Mouse (Mus musculus): Measurements from ENCODE around the gene Irs2. TPM values are rescaled to one million over a fixed set of nuclear protein-coding genes. Genes with fewer than 3 reads are reported as not detected.
A peak's percentile ranks its signal among the peaks of the same experiment; 100 is the strongest.

Irs2 gene
- polyA plus RNA-seq, 1 experiment from 2014 or later: 5.0 TPM

DNA sequence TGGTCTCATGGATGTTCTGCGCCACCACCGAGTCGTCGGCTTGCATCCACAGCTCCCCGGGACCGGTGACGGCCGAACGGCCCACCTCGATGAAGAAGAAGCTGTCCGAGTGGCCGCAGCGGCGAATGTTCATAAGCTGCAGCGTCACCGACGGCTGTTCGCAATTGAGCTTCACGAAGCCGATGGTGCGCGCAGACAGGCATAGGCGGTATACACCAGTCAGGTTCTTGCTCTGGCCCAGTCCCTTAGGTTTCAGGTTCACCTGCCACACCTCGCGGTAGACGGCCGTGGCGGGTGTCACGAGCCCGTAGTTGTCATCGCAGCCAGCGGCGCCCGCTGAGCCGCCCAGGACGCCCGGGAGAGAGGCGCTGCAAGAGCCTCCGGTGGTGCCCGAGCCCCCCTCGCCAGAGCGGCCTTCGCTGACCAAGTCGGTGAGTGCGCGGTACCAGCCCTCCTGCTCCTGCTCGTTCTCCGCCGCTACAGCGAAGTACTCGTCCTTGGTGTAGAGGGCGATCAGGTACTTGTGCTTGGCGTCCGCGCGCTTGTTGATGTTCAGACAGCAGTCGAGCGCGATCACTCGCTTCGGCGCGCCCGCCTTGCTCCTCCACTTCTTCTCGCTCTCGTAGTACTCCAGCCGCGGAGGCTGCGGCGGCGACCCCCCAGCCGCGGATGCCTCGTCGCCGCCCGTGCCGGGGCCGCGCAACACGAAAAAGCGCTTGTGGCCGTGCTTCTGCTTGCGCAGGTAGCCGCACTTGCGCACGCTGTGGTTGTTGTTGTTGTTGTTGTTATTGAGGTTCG is 478 bp downstream of the Irs2 start:
- Histone ChIP-seq H3K9me3 (ENCODE audit: control insufficient read depth, low read depth, low read length) (no peaks in the 10 kb centered on the region), H3K27ac (ENCODE audit: low read length) (peak overlapping the region; percentile 39), H3K27me3 (ENCODE audit: control insufficient read depth, insufficient read depth, low read length) (no peaks in the 10 kb centered on the region), H3K4me3 (ENCODE audit: low read depth, low read length) (peak overlapping the region; percentile 71), H3K4me1 (ENCODE audit: control insufficient read depth, insufficient read depth, low read length) (peaks cover 42% of the 10 kb centered on the region), H3K4me2 (replicated peaks; ENCODE audit: low read depth, low read length) (peak overlapping the region; percentile 92), H3K36me3 (ENCODE audit: control insufficient read depth, insufficient read depth, low read length) (peaks cover 9% of the 10 kb centered on the region), H3K9ac (replicated peaks; ENCODE audit: low read depth, low read length) (peak overlapping the region; percentile 78)
- ATAC-seq (ENCODE audit: insufficient number of reproducible peaks, insufficient read depth, low FRiP score, low read depth): no peak
- under 1% methylated on average over 88 of the region's 88 CpGs for WGBS

DNA sequence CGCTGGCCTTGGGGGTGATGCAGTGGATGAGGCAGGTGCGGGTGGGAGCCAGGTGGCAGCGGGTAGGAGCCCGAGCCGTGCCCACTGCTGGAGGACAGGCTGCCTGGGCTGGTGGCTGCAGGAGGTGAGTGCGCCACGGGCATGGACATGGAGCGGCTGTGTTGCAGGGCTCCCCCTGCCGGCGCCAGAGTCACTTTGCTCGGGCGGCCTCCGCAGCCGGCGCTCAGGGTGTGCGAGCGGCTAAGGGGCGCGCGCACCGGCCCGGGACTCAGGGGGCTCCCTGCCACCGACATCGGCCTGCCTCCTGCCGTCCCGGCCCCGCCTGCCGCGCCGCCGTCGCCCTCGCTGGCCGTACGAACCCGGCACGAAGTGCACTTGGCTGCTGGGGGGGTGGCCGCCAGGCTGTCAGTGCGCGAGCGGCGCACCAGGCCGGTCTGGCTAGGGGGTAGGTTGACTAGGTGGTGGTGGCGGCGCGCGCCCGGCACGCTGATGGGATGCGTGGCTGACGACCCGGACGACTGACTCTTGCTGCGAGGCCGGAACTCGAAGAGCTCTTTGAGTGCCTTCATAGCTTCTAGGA is 1.2 kb downstream of the Irs2 start:
- Histone ChIP-seq H3K4me2 (replicated peaks; ENCODE audit: low read depth, low read length) (peak overlapping the region; percentile 92), H3K27ac (ENCODE audit: low read length) (peak overlapping the region; percentile 39), H3K4me1 (ENCODE audit: control insufficient read depth, insufficient read depth, low read length) (peaks cover 49% of the 10 kb centered on the region), H3K9me3 (ENCODE audit: control insufficient read depth, low read depth, low read length) (no peaks in the 10 kb centered on the region), H3K36me3 (ENCODE audit: control insufficient read depth, insufficient read depth, low read length) (peaks cover 9% of the 10 kb centered on the region), H3K27me3 (ENCODE audit: control insufficient read depth, insufficient read depth, low read length) (no peaks in the 10 kb centered on the region), H3K9ac (replicated peaks; ENCODE audit: low read depth, low read length) (peak overlapping the region; percentile 78), H3K4me3 (ENCODE audit: low read depth, low read length) (peak overlapping the region; percentile 71)
- WGBS: 2% methylated on average over 43 of the region's 56 CpGs
- peak; percentile 56 for ATAC-seq (ENCODE audit: insufficient number of reproducible peaks, insufficient read depth, low FRiP score, low read depth)

- peaks cover 54% of the 10 kb centered on the region for H3K4me1 ChIP-seq (ENCODE audit: control insufficient read depth, insufficient read depth, low read length)
- H3K9ac ChIP-seq (replicated peaks; ENCODE audit: low read depth, low read length): peak overlapping the region; percentile 78
- no peak for ATAC-seq (ENCODE audit: insufficient number of reproducible peaks, insufficient read depth, low FRiP score, low read depth)
- H3K4me2 ChIP-seq (replicated peaks; ENCODE audit: low read depth, low read length): peak overlapping the region; percentile 92
- no peaks in the 10 kb centered on the region for H3K9me3 ChIP-seq (ENCODE audit: control insufficient read depth, low read depth, low read length)
- WGBS: 94% methylated on average over 9 of the region's 9 CpGs
- peak overlapping the region; percentile 71; the same call in 1 of the 2 replicates for H3K4me3 ChIP-seq (ENCODE audit: low read depth, low read length)
- H3K27me3 ChIP-seq (ENCODE audit: control insufficient read depth, insufficient read depth, low read length): no peaks in the 10 kb centered on the region
- H3K27ac ChIP-seq (ENCODE audit: low read length): no peak overlapping the region
- peaks cover 9% of the 10 kb centered on the region for H3K36me3 ChIP-seq (ENCODE audit: control insufficient read depth, insufficient read depth, low read length)
These were observed 2.0 kb downstream of the Irs2 start for GRCm38 (mm10) chr8:11006276-11006630.

DNA sequence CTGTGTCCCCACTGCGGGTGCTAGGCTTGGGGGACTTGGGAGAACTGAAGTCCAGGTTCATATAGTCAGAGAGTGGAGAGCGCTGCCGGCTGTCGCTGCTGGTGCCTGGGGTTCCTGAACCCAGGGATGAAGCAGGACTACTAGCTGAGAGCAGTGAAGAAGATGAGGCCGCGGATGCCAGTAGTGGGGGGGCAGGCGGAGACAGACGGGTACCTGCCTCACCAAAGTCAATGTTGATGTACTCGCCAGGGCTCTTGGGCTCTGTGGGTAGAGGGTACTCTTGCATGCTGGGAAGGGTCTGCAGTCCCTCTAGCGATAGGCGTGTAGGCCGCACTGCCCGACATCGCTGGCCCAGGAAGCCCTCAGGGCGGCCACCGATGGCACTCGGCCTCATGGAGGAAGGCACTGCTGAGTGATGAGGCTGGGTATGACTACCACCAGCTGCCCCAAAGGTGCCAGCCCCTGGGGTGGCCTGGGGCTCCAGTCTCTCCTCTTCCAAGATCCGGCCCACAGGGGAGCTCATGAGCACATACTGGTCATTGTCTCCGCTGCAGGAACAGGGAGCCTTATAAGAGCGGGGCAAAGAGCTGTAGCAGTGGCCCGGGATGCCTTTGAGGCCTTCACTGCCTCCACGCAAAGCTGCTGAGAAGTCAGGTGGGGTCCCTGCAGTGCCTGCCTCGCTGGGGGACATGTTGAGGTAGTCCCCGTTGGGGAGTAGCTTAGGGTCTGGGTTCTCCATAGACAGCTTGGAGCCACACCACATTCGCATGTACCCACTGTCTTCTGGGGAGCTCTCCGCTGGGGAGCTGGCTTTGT is 2.6 kb downstream of the Irs2 start:
- no peaks in the 10 kb centered on the region for H3K27me3 ChIP-seq (ENCODE audit: control insufficient read depth, insufficient read depth, low read length)
- ATAC-seq (ENCODE audit: insufficient number of reproducible peaks, insufficient read depth, low FRiP score, low read depth): no peak
- H3K4me1 ChIP-seq (ENCODE audit: control insufficient read depth, insufficient read depth, low read length): peaks cover 56% of the 10 kb centered on the region
- peaks cover 9% of the 10 kb centered on the region for H3K36me3 ChIP-seq (ENCODE audit: control insufficient read depth, insufficient read depth, low read length)
- H3K9me3 ChIP-seq (ENCODE audit: control insufficient read depth, low read depth, low read length): no peaks in the 10 kb centered on the region
- H3K4me3 ChIP-seq (ENCODE audit: low read depth, low read length): peak overlapping the region; percentile 71; the same call in 1 of the 2 replicates
- no peak overlapping the region for H3K9ac ChIP-seq (replicated peaks; ENCODE audit: low read depth, low read length)
- WGBS: 87% methylated on average over 26 of the region's 26 CpGs
- no peak overlapping the region for H3K27ac ChIP-seq (ENCODE audit: low read length)
- peak overlapping the region; percentile 92 for H3K4me2 ChIP-seq (replicated peaks; ENCODE audit: low read depth, low read length)

- 83% methylated on average over 22 of the region's 22 CpGs for WGBS
- H3K4me1 ChIP-seq (ENCODE audit: control insufficient read depth, insufficient read depth, low read length): peaks cover 61% of the 10 kb centered on the region
- no peak overlapping the region for H3K9ac ChIP-seq (replicated peaks; ENCODE audit: low read depth, low read length)
- no peak for ATAC-seq (ENCODE audit: insufficient number of reproducible peaks, insufficient read depth, low FRiP score, low read depth)
- no peaks in the 10 kb centered on the region for H3K27me3 ChIP-seq (ENCODE audit: control insufficient read depth, insufficient read depth, low read length)
- peak overlapping the region; percentile 42 for H3K4me3 ChIP-seq (ENCODE audit: low read depth, low read length)
- H3K36me3 ChIP-seq (ENCODE audit: control insufficient read depth, insufficient read depth, low read length): peaks cover 9% of the 10 kb centered on the region
- H3K9me3 ChIP-seq (ENCODE audit: control insufficient read depth, low read depth, low read length): no peaks in the 10 kb centered on the region
- peak overlapping the region; percentile 92 for H3K4me2 ChIP-seq (replicated peaks; ENCODE audit: low read depth, low read length)
- H3K27ac ChIP-seq (ENCODE audit: low read length): no peak overlapping the region
These were observed 3.3 kb downstream of the Irs2 start for GRCm38 (mm10) chr8:11004781-11005459.

GRCm38 (mm10) chr8:11003917-11004470 is 4.3 kb downstream of the Irs2 start:
- Histone ChIP-seq H3K36me3 (ENCODE audit: control insufficient read depth, insufficient read depth, low read length) (peaks cover 9% of the 10 kb centered on the region), H3K4me2 (replicated peaks; ENCODE audit: low read depth, low read length) (peak overlapping the region; percentile 92)

DNA sequence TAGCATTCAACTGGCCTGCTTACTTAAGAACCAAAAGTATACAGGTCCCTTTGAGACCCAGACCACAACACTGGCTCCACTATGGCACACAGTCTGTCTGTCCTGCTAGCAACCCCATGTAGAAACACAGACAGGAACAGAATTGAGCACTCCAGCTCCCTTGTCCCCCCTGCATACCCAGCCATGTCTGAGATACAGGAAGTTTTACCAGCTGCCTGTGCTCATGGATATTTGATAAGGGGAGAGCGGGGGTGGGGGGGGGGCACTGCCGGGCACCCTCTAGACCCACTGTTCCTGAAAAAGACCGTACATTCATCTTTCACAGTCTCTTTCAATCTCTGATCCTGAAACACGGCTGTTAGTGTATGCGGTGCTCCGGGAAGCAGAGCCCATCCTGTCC is 5.0 kb downstream of the Irs2 start:
- peak overlapping the region; percentile 92 for H3K4me2 ChIP-seq (replicated peaks; ENCODE audit: low read depth, low read length)

More at GRCm38 (mm10) chr8:11003917-11004470, 4.3 kb downstream of the Irs2 start:
- 39% methylated on average over 7 of the region's 7 CpGs for WGBS
- H3K4me1 ChIP-seq (ENCODE audit: control insufficient read depth, insufficient read depth, low read length): peaks cover 62% of the 10 kb centered on the region
- ATAC-seq (ENCODE audit: insufficient number of reproducible peaks, insufficient read depth, low FRiP score, low read depth): no peak
- H3K27me3 ChIP-seq (ENCODE audit: control insufficient read depth, insufficient read depth, low read length): no peaks in the 10 kb centered on the region
- peak overlapping the region; percentile 42 for H3K4me3 ChIP-seq (ENCODE audit: low read depth, low read length)
- H3K9me3 ChIP-seq (ENCODE audit: control insufficient read depth, low read depth, low read length): no peaks in the 10 kb centered on the region
- H3K27ac ChIP-seq (ENCODE audit: low read length): peak overlapping the region; percentile 36
- peak overlapping the region; percentile 43 for H3K9ac ChIP-seq (replicated peaks; ENCODE audit: low read depth, low read length)

More for the DNA sequence above, 5.0 kb downstream of the Irs2 start:
- Histone ChIP-seq H3K36me3 (ENCODE audit: control insufficient read depth, insufficient read depth, low read length) (peaks cover 9% of the 10 kb centered on the region), H3K27me3 (ENCODE audit: control insufficient read depth, insufficient read depth, low read length) (no peaks in the 10 kb centered on the region), H3K27ac (ENCODE audit: low read length) (peak overlapping the region; percentile 3; the same call in 1 of the 2 replicates), H3K9me3 (ENCODE audit: control insufficient read depth, low read depth, low read length) (no peaks in the 10 kb centered on the region), H3K4me1 (ENCODE audit: control insufficient read depth, insufficient read depth, low read length) (peaks cover 62% of the 10 kb centered on the region), H3K4me3 (ENCODE audit: low read depth, low read length) (peak overlapping the region; percentile 42), H3K9ac (replicated peaks; ENCODE audit: low read depth, low read length) (peak overlapping the region; percentile 43)
- 28% methylated on average over 6 of the region's 6 CpGs for WGBS
- ATAC-seq (ENCODE audit: insufficient number of reproducible peaks, insufficient read depth, low FRiP score, low read depth): no peak
